Mouse (Mus musculus) Patski (cell line): ENCODE results near the gene Pde6g. TPM values are rescaled to one million over a fixed set of nuclear protein-coding genes. Genes with fewer than 3 reads are reported as not detected.

Source experiments
- ATAC-seq: fragments of 100-300 bp; one replicate; pipeline ENCODE4 v1.8.0; 2021
- CTCF ChIA-PET: fragments of 350-600 bp; sonication (Branson Sonifier 250); formaldehyde crosslinking; loops from one replicate; lab custom pipeline; 2022; ENCODE audit warnings: inconsistent platforms; lab: Charles Lee
- POLR2A ChIA-PET: fragments of 350-600 bp; sonication (Branson Sonifier 250); formaldehyde crosslinking; loops from one replicate; lab custom pipeline; 2022; ENCODE audit warnings: antibody characterized with exemption, inconsistent platforms; lab: Charles Lee
- DNase-seq: peaks from one replicate; pipeline ENCODE4 v3.0.0-alpha.2; 2011; ENCODE audit warnings: low read depth, low spot score
- H3K27me3 ChIP-seq: fragments of 371-371 bp; one replicate; pipeline ENCODE4 v1.5.1; 2021
- CTCF ChIP-seq: fragments of 100-300 bp; IDR thresholded peaks from one replicate; pipeline ENCODE4 v1.5.1; 2021
- in situ Hi-C: fragments of 300-500 bp; cut with MboI; formaldehyde crosslinking; loops from 3 replicates; pipeline ENCODE4 v1.11.1; 2018; ENCODE audit warnings: low pct_unique_long_range_greater_than_20kb, mixed read lengths
- polyA plus RNA-seq: library from polyadenylated mRNA; unstranded; gene quantifications from one replicate; pipeline ENCODE4 v1.2.3, GENCODE M21; 2021

Gene Pde6g
- polyA plus RNA-seq, 1 experiment from 2014 or later: 0.24 TPM

GRCm38 (mm10) chr11:120455413-120455812, 2.1 kb upstream of the Pde6g start:
- TF ChIP-seq CTCF: no peak
- in situ Hi-C loops: no loop called here
- no peaks in the 10 kb centered on the region for H3K27me3 ChIP-seq
- DNase-seq (no peak), ATAC-seq (no peak)
- ChIA-PET CTCF (no interaction called here), POLR2A (no interaction called here)

DNA sequence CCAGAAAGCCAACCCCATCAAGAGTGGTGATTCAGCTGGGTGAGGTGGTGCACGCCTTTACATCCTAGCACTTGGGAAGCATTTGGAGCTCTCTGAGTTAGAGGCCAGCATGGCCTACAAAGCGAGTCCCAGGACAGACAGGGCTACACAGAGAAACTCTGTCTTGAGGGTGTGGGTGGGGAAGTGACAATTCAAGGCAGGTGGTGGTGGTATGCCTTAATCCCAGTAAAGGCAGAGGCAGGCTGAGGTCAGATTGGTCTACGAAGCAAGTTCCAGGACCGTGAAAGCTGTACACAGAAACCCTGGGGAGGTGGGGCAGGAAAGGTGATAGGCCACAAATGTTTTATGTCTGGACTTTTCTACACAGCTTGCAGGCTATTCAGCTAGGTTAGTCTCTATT, 1.7 kb upstream of the Pde6g start:
- TF ChIP-seq CTCF: no peak
- CTCF ChIA-PET: no interaction called here
- ATAC-seq (no peak), DNase-seq (no peak)
- in situ Hi-C loops: no loop called here
- POLR2A ChIA-PET: no interaction called here
- no peaks in the 10 kb centered on the region for H3K27me3 ChIP-seq

GRCm38 (mm10) chr11:120452246-120452645, 1.1 kb downstream of the Pde6g start:
- ChIA-PET POLR2A (interaction anchor here (0.9 kb wide), 1 partner anchor 15 kb away, joined by 3 read pairs; the partner anchor contains the start of gene Arl16), CTCF (no interaction called here)
- DNase-seq (no peak), ATAC-seq (no peak)
- TF ChIP-seq CTCF: no peak
- in situ Hi-C loops: no loop called here
- H3K27me3 ChIP-seq: no peaks in the 10 kb centered on the region

DNA sequence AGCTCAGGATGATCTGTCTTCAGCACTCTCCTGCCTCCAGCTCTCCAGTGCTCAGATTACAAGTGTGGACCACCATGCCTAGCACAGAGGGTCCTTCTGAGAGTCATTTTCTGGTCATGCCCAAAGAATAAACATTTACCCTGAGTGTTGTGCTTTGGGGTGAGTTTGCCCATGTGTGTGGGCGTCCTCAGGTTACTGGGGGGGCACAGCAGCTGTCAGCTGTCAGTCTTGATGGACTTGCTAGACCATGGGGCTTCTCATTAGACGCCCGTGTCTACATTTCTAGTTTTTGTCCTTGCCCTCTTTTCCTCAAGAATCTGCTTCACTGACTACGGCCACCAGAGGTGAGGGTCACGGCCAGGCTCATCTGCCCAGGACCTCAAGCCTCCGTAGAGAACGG, 6.1 kb downstream of the Pde6g start:
- in situ Hi-C loops: no loop called here
- ATAC-seq (no peak), DNase-seq (no peak)
- H3K27me3 ChIP-seq: no peaks in the 10 kb centered on the region
- TF ChIP-seq CTCF: no peak
- CTCF ChIA-PET: interaction anchor here (1.9 kb wide), 1 partner anchor 9 kb away, joined by 4 read pairs; the partner anchor contains the start of gene Nploc4
- POLR2A ChIA-PET: no interaction called here

DNA sequence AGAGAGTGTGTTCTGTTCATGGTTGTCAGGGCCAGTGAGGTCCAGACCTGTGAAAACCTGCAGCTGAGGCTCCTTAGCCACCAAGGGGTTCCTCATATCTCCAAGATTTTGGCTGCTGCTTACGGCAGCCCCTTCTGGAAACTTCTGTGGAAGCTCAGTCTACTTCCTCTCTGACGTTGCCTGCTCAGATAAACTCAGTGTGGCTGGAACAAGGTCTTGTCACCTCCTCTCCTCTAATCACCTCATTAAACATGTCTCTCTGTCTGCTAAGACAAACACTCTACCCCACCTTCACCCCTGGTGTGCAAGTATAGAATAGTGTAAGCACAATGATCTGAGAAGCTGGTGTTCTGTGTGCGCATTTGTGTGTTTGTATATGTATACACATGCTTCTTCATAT, 7.8 kb downstream of the Pde6g start:
- ChIA-PET CTCF (no interaction called here), POLR2A (no interaction called here)
- ATAC-seq: no peak

GRCm38 (mm10) chr11:120444106-120444505, 9.2 kb downstream of the Pde6g start:
- DNase-seq: no peak
- in situ Hi-C loops: no loop called here
- no peaks in the 10 kb centered on the region for H3K27me3 ChIP-seq
- ChIA-PET CTCF (no interaction called here), POLR2A (no interaction called here)
- ATAC-seq: no peak
- no peak for TF ChIP-seq CTCF

More for the DNA sequence above, 7.8 kb downstream of the Pde6g start:
- TF ChIP-seq CTCF: no peak
- DNase-seq: no peak
- in situ Hi-C loops: no loop called here
- no peaks in the 10 kb centered on the region for H3K27me3 ChIP-seq

GRCm38 (mm10) chr11:120442765-120443280, 10.5 kb downstream of the Pde6g start:
- ChIA-PET POLR2A (interaction anchor here (0.6 kb wide), 1 partner anchor 21 kb away, joined by 4 read pairs; no protein-coding TSS in a partner anchor), CTCF (no interaction called here)
- in situ Hi-C loops: no loop called here
- TF ChIP-seq CTCF: no peak
- ATAC-seq (no peak), DNase-seq (no peak)
- H3K27me3 ChIP-seq: no peaks in the 10 kb centered on the region

GRCm38 (mm10) chr11:120442344-120442743, 11.0 kb downstream of the Pde6g start, which contains the start of gene Tspan10:
Gene Tspan10 (plus strand): TSS chr11:120442644.
- ChIA-PET POLR2A (no interaction called here), CTCF (no interaction called here)
- in situ Hi-C loops: no loop called here
- no peak for DNase-seq
- ATAC-seq: no peak
- no peaks in the 10 kb centered on the region for H3K27me3 ChIP-seq
- no peak for TF ChIP-seq CTCF

DNA sequence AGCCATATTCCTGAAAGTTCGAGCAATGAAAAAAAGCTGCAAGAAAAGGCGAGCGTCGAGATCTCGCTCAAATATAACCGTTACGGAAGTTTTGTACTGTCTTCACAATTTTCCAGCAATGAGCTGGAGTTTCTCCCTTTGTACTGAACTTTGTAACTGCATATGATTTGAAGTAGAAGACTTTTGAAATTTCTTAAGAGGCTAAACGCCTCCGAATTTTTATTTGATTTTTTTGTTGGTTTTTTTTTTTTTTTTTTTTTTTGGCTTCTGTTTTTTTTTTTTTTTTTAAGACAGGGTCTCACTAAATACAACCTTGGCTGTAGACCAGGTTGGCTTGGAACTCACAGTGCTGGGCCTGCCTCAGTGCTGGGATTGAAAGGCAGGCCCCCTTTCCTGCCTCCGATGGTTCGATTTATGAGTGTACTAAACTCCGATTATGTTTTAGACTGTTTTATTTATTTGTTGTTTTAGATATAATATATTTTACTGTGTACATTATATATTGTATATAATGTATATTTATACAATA, 15.4 kb downstream of the Pde6g start:
- ATAC-seq: no peak
- TF ChIP-seq CTCF: no peak
- POLR2A ChIA-PET: interaction anchor here (0.8 kb wide), 1 partner anchor 16 kb away, joined by 5 read pairs; no protein-coding TSS in a partner anchor

GRCm38 (mm10) chr11:120437152-120437856, 16.0 kb downstream of the Pde6g start, which contains the start of gene Nploc4:
Gene Nploc4 (minus strand): TSS chr11:120437708.
- POLR2A ChIA-PET: interaction anchor here (0.7 to 1.2 kb wide), 3 partner anchors 15 to 31 kb away, joined by 3 to 5 read pairs (median 5); partner anchors contain the start of genes Arl16, Ccdc137 and Oxld1
- in situ Hi-C loops: no loop called here
- DNase-seq (no peak), ATAC-seq (peak; percentile 26)
- no peak for TF ChIP-seq CTCF
- no peaks in the 10 kb centered on the region for H3K27me3 ChIP-seq
- CTCF ChIA-PET: interaction anchor here (0.6 to 1.5 kb wide), 4 partner anchors 10 to 261 kb away, joined by 3 to 4 read pairs (median 4); no protein-coding TSS in a partner anchor

More for the DNA sequence above, 15.4 kb downstream of the Pde6g start:
- DNase-seq: no peak
- H3K27me3 ChIP-seq: no peaks in the 10 kb centered on the region
- CTCF ChIA-PET: interaction anchor here (0.6 to 1.5 kb wide), 2 partner anchors 9 to 262 kb away, joined by 3 to 4 read pairs; no protein-coding TSS in a partner anchor
- in situ Hi-C loops: no loop called here

- ATAC-seq (no peak), DNase-seq (no peak)
- ChIA-PET POLR2A (no interaction called here), CTCF (no interaction called here)
- no peak for TF ChIP-seq CTCF
- in situ Hi-C loops: no loop called here
- H3K27me3 ChIP-seq: no peaks in the 10 kb centered on the region
Observed at GRCm38 (mm10) chr11:120426727-120427126, 26.6 kb downstream of the Pde6g start.
